Mouse (Mus musculus) kidney, postnatal 0 days (tissue): ENCODE measurements around the gene Tub. TPM values are rescaled to one million over a fixed set of nuclear protein-coding genes. Genes with fewer than 3 reads are reported as not detected.

ENCODE experiments used
- ATAC-seq: fragments of 200-750 bp; cut with Nextera tagmentation; replicated peaks from 2 replicates; pipeline ENCODE4 v1.8.0; 2017; ENCODE audit warnings: low read depth, moderate number of reproducible peaks, moderate TSS enrichment, moderate library complexity; ENCODE audit not compliant: low FRiP score
- DNase-seq: peaks from one replicate; pipeline ENCODE4 v3.0.0-alpha.2; 2016; ENCODE audit warnings: low spot score
- H3K27ac ChIP-seq: fragments of 300-500 bp; sonication (generic); 2 replicates; pipeline ENCODE4 v1.5.1; 2014; ENCODE audit warnings: mild to moderate bottlenecking
- H3K27me3 ChIP-seq: fragments of 300-500 bp; sonication (generic); 2 replicates; pipeline ENCODE4 v1.6.1; 2014; ENCODE audit warnings: low read length, mixed read lengths; ENCODE audit not compliant: insufficient read depth
- H3K36me3 ChIP-seq: fragments of 300-500 bp; sonication (generic); 2 replicates; pipeline ENCODE4 v1.6.1; 2014; ENCODE audit warnings: low read length, mixed read lengths; ENCODE audit not compliant: insufficient read depth
- H3K4me1 ChIP-seq: fragments of 300-500 bp; sonication (generic); replicated peaks from 2 replicates; pipeline ENCODE4 v1.6.1; 2014; ENCODE audit warnings: antibody characterized with exemption, low read length, mixed read lengths; ENCODE audit not compliant: insufficient read depth
- H3K4me2 ChIP-seq: fragments of 300-500 bp; sonication (generic); 2 replicates; pipeline ENCODE4 v1.6.1; 2014; ENCODE audit warnings: mild to moderate bottlenecking, low read length, moderate library complexity, mixed read lengths
- H3K4me3 ChIP-seq: fragments of 300-500 bp; sonication (generic); replicated peaks from 2 replicates; pipeline ENCODE4 v1.5.1; 2014; ENCODE audit warnings: low read depth, low read length
- H3K9ac ChIP-seq: fragments of 300-500 bp; sonication (generic); 2 replicates; pipeline ENCODE4 v1.6.1; 2014; ENCODE audit warnings: low read depth, low read length
- H3K9me3 ChIP-seq: fragments of 300-500 bp; sonication (generic); replicated peaks from 2 replicates; pipeline ENCODE4 v1.6.1; 2016; ENCODE audit warnings: low read length, inconsistent platforms, mixed read lengths
- CTCF ChIP-seq: IDR thresholded peaks from 2 replicates; pipeline ENCODE4 v1.5.1; 2016; ENCODE audit warnings: antibody characterized with exemption, low read depth, mild to moderate bottlenecking, moderate library complexity
- WGBS: fragments of 180-500 bp; shearing (Covaris S2); extraction: QIAGEN DNeasy Blood & Tissue Kit; methylation state at CpG from one replicate; pipeline ENCODE4 v1.1.7; 2014; 5-methylcytosine and 5-hydroxymethylcytosine counted together
- polyA plus RNA-seq: library from polyadenylated mRNA; unstranded; fragments of >200 nt; fragmentation: Nextera tagmentation; extraction: Ambion mirVana; gene quantifications from 2 replicates; pipeline ENCODE4 v1.2.1, GENCODE M21; 2015

Gene Tub
- polyA plus RNA-seq, 1 experiment from 2014 or later: 0.36 TPM

DNA sequence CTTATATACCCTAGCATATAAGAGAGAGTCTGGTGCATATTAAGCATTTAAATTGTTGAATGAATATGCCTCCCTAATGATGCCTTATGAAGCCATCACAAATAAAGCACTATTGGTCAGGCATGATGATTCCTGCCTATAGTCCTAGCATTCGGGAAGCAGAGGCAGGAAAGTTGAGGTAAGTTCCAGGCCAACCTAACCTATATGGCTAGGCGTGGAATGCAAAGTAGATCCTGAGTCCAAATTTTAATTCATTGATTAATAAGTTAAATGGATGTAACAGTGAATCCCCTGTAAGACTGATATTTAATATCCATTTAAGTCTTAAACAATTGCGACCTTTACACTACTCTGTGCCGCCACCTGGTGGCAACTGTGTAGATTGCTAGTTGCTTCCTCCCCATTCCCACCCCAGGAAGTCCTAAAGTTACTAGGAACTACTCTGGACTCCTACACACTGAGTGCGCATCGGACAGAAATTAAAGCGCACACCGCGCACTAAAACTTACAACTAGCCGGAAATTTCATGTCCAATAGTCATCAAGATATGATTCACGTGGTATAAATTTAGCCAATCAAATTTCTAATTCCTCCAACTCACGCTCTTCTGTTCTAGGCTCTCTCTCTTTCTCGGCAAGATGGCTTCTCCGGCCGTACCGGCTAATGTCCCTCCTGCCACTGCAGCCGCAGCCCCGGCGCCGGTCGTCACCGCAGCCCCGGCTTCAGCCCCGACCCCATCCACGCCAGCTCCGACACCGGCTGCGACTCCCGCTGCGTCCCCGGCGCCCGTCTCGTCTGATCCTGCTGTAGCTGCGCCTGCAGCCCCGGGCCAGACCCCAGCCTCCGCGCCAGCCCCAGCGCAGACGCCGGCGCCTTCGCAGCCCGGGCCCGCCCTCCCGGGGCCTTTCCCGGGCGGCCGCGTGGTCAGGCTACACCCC lies 16.1 kb upstream of the Tub start, which contains the start of gene Eif3f:
Eif3f (plus strand) TSS at position 624 of the 938 bp plus-strand sequence.
- Histone ChIP-seq H3K4me2 (peak within 1 kb of the TSS; percentile 80), H3K36me3 (peaks cover 9% of the 10 kb centered on the region), H3K4me1 (peaks cover 10% of the 10 kb centered on the region), H3K27me3 (no peaks in the 10 kb centered on the region), H3K9ac (peak within 1 kb of the TSS; percentile 97), H3K9me3 (no peaks in the 10 kb centered on the region), H3K27ac (peak within 1 kb of the TSS; percentile 88), H3K4me3 (peak within 1 kb of the TSS; percentile 98)
- peak; percentile 92 for TF ChIP-seq CTCF
- WGBS: 2% methylated on average over 50 of the region's 50 CpGs
- ATAC-seq: peak; percentile 99
- peak; percentile 99 for DNase-seq

DNA sequence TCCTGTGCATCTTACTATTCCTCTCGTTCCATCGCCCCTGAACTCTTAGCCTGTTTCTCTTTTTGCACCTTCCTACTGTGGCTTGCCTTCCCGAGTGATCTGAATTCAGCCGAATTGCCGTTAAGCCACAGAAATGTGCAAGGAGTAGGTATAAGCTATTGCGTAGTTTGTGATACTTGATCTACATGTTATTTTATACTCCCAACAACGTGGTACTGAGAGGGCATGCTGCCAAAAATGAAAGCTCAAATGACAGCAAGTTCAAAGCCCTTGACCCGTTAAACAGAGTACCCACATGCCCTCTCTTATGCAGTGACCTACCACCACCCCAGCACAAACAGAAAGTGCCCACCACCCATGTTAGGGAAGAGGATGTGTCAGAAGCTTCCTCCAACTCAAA lies 15.3 kb upstream of the Tub start:
- peak overlapping the region; percentile 88 for H3K27ac ChIP-seq
- peak overlapping the region; percentile 98 for H3K4me3 ChIP-seq
- no peak for TF ChIP-seq CTCF
- peaks cover 10% of the 10 kb centered on the region for H3K4me1 ChIP-seq
- 2% methylated on average over 8 of the region's 8 CpGs for WGBS
- H3K27me3 ChIP-seq: no peaks in the 10 kb centered on the region
- peaks cover 17% of the 10 kb centered on the region for H3K36me3 ChIP-seq
- no peak for ATAC-seq
- peak; percentile 5 for DNase-seq
- H3K9me3 ChIP-seq: no peaks in the 10 kb centered on the region
- peak overlapping the region; percentile 80 for H3K4me2 ChIP-seq
- H3K9ac ChIP-seq: peak overlapping the region; percentile 97

DNA sequence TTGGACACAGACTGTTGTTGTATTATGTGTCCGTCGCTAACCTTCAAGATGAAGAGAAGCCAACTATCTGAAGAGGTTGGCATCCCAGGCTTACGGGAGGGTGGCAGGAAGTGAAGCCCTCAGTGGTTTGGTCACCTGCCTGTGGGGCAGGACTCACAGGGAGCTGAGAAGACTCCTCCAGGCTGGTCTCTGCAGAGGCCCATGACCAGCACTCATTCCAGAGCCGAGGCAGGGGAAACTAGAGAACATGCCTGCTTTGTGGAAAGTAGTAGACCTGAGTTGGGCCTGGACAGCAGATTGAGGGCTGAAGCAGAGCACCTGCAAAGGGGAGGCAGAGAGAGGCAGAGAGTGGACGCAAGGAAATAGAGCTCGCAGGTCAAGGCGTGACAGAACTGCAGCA lies 14.7 kb upstream of the Tub start:
- no peak overlapping the region for H3K27ac ChIP-seq
- DNase-seq: no peak
- H3K4me3 ChIP-seq: peak overlapping the region; percentile 98
- no peak for ATAC-seq
- peaks cover 22% of the 10 kb centered on the region for H3K36me3 ChIP-seq
- H3K9ac ChIP-seq: peak overlapping the region; percentile 97
- H3K4me1 ChIP-seq: peaks cover 10% of the 10 kb centered on the region
- no peak for TF ChIP-seq CTCF
- 74% methylated on average over 7 of the region's 7 CpGs for WGBS
- no peaks in the 10 kb centered on the region for H3K9me3 ChIP-seq
- no peaks in the 10 kb centered on the region for H3K27me3 ChIP-seq
- peak overlapping the region; percentile 80 for H3K4me2 ChIP-seq

DNA sequence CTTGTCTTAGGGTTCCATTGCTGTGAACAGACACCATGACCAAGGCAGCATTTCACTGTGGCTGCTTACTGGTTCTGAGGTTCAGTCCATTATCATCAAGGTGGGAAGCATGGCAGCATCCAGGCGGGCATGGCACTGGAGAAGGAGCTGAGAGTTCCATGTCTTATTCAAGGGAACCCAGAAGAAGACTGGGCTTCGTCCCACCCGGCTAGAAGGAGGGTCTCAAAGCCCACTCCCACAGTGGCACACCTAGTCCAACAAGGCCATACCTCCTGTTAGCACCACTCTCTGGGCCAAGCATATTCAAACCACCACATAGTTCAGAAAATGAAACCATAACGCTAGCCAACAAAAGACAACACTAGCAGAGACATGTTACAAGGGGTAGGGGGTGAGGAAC lies 13.5 kb upstream of the Tub start:
- peaks cover 10% of the 10 kb centered on the region for H3K4me1 ChIP-seq
- no peak overlapping the region for H3K27ac ChIP-seq
- H3K4me3 ChIP-seq: no peak overlapping the region
- no peak for DNase-seq
- TF ChIP-seq CTCF: no peak
- H3K9me3 ChIP-seq: no peaks in the 10 kb centered on the region
- no peak overlapping the region for H3K9ac ChIP-seq
- H3K4me2 ChIP-seq: no peak overlapping the region
- peaks cover 34% of the 10 kb centered on the region for H3K36me3 ChIP-seq
- WGBS: 96% methylated on average over 4 of the region's 4 CpGs
- ATAC-seq: no peak
- H3K27me3 ChIP-seq: no peaks in the 10 kb centered on the region

DNA sequence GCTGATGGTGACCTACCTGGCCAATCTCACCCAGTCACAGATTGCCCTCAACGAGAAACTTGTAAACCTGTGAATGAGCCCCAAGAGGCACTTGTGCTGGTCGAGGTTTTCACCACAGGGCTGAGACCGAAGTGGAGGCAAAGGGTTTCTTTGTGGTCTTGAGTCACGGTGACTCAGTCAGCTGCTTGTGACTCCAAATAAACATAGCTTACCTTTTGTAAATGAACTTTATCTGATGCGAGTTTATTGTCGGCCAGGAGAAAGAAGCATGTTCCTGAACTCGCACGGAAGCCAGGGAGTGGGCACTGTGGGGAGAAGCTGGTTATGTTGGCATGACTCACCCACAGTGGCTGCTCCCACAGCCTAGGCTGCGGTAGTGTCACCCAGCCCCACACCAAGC lies 8.7 kb upstream of the Tub start:
- Histone ChIP-seq H3K9me3 (no peaks in the 10 kb centered on the region), H3K4me2 (no peak overlapping the region), H3K4me3 (no peak overlapping the region), H3K4me1 (no peaks in the 10 kb centered on the region), H3K27ac (no peak overlapping the region), H3K27me3 (no peaks in the 10 kb centered on the region), H3K9ac (no peak overlapping the region), H3K36me3 (peaks cover 46% of the 10 kb centered on the region)
- DNase-seq (no peak), ATAC-seq (no peak)
- 90% methylated on average over 9 of the region's 9 CpGs for WGBS
- no peak for TF ChIP-seq CTCF

DNA sequence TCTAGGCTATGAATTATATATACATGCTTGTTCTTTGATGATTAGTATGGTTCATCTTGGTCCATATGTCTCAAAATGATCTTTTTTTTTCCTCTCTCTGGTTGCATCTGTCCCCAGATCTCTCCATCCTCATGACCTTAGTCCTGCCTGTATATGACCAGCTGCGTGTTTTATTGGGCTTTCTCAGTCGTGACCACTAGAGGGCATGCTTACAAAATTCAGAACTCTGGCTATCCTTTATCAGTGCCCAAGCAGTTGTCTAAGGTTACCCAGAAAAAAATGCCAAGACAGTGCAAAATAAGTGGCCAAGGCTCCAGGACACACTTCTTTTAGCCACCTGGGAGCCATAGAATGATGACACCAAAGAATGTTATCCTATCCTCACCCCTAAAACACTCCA lies 6.1 kb upstream of the Tub start:
- peak; percentile 78 for TF ChIP-seq CTCF
- peaks cover 37% of the 10 kb centered on the region for H3K36me3 ChIP-seq
- no peak overlapping the region for H3K4me2 ChIP-seq
- H3K27ac ChIP-seq: no peak overlapping the region
- H3K4me1 ChIP-seq: no peaks in the 10 kb centered on the region
- peak; percentile 54 for DNase-seq
- 2% methylated on average over 2 of the region's 2 CpGs for WGBS
- no peaks in the 10 kb centered on the region for H3K27me3 ChIP-seq
- H3K9me3 ChIP-seq: no peaks in the 10 kb centered on the region
- no peak overlapping the region for H3K4me3 ChIP-seq
- no peak overlapping the region for H3K9ac ChIP-seq
- ATAC-seq: peak; percentile 61; the same call in 1 of the 2 replicates
